ENCODE assay signal across 1 mouse cellular context in the genomic region with DNA sequence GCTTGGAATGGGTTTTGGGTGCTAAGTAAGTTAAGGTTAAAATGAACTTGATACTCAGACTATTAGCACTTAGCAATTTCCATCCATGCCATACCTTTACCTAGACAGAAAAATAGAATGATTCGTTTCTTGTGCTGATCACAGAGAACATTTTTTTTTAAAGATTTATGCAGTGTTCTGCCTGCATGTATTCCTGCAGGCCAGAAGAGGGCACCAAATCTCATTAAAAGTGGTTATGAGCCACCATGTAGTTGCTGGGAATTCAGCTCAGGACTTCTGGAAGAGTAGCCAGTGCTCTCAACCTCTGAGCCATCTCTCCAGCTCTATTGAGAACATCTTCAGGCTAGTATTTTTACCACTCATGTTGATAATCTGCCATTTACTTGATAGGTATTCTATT.
TF ChIP-seq lines count a peak whose summit lies in the region.

No protein-coding gene starts in this region.

TF ChIP-seq in MEL, 35 proteins besides CTCF, POLR2A, EP300 and RAD21 (continued from another document):
- TF ChIP-seq MEF2A (IDR thresholded peaks at IDR 0.05; ENCODE audit: extremely low read depth, insufficient replicate concordance, low read depth, low read length, poor library complexity, severe bottlenecking) (no peak), TBP (IDR thresholded peaks at IDR 0.05; ENCODE audit: low read depth, low read length) (no peak), POLR2AphosphoS2 (IDR thresholded peaks at IDR 0.05; ENCODE audit: low read length) (no peak)
